Mouse (Mus musculus): ENCODE measurements around the gene Stxbp2. TPM values are rescaled to one million over a fixed set of nuclear protein-coding genes. Genes with fewer than 3 reads are reported as not detected.

Stxbp2 gene
- polyA plus RNA-seq, 1 experiment from 2014 or later, result 106 TPM

DNA sequence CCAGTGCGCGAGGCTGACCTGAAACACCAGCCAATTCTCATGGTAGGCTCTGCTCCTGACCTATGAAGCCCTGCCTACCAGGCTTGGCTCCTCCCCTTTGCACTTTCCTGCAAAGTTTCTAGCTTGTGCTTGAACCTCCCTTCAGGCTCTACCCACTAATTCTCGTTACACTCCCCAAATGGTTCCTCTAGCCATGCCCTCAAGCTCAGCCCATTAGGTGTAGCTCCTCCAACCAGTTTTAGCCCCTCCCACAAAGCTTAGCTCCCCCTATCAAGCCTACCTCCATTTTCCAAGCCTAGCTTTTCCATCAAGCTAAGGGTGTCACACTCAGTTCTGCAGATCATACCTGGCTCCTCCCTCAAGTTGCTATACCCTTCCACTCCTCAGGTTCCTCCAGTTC, 32.7 kb upstream of the Stxbp2 start:
- 72% methylated on average over 3 of the region's 3 CpGs for WGBS
- H3K4me3 ChIP-seq (ENCODE audit: low read depth, low read length), result no peak overlapping the region
- no peak for DNase-seq (ENCODE audit: low spot score)
- no peaks in the 10 kb centered on the region for H3K27me3 ChIP-seq (replicated peaks; ENCODE audit: control insufficient read depth, insufficient read depth, low read length)
- H3K9me3 ChIP-seq (ENCODE audit: control insufficient read depth, low read length), result no peaks in the 10 kb centered on the region
- peaks cover 8% of the 10 kb centered on the region; the same call in 1 of the 2 replicates for H3K36me3 ChIP-seq (ENCODE audit: control insufficient read depth, insufficient read depth, low read length)
- ATAC-seq (replicated peaks; ENCODE audit: low FRiP score, low TSS enrichment, low read depth), result no peak
- no peak overlapping the region for H3K4me2 ChIP-seq (ENCODE audit: low read length)
- no peaks in the 10 kb centered on the region for H3K4me1 ChIP-seq (replicated peaks; ENCODE audit: control insufficient read depth, insufficient read depth, low read length)
- H3K9ac ChIP-seq (ENCODE audit: low read length), result no peak overlapping the region
- no peak overlapping the region for H3K27ac ChIP-seq (ENCODE audit: low read depth)

DNA sequence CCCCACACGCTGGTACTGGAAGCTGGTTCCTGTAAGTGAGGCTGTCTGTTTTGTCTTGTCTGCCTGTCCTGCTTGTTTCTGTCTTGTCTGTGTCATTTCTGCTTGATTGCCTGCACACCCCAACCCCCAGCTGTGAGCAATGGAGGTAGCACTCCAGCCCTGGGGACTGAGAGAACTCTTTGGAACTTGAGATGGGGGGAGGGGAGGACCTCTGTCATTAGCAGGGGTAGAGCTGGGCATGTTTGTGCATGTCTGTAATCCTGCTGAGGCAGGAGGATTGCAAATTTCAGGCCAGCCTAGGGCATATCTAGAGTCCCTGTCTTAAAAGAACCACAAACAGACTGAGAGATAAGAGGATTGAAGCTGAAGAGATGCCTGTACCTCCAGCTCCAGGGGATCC, 31.5 kb upstream of the Stxbp2 start:
- no peaks in the 10 kb centered on the region for H3K4me1 ChIP-seq (replicated peaks; ENCODE audit: control insufficient read depth, insufficient read depth, low read length)
- ATAC-seq (replicated peaks; ENCODE audit: low FRiP score, low TSS enrichment, low read depth) (no peak), DNase-seq (ENCODE audit: low spot score) (no peak)
- H3K4me3 ChIP-seq (ENCODE audit: low read depth, low read length), result no peak overlapping the region
- 75% methylated on average over 1 of the region's 1 CpGs for WGBS
- H3K27me3 ChIP-seq (replicated peaks; ENCODE audit: control insufficient read depth, insufficient read depth, low read length), result no peaks in the 10 kb centered on the region
- no peak overlapping the region for H3K4me2 ChIP-seq (ENCODE audit: low read length)
- no peak overlapping the region for H3K9ac ChIP-seq (ENCODE audit: low read length)
- no peak overlapping the region for H3K27ac ChIP-seq (ENCODE audit: low read depth)
- H3K9me3 ChIP-seq (ENCODE audit: control insufficient read depth, low read length), result no peaks in the 10 kb centered on the region
- H3K36me3 ChIP-seq (ENCODE audit: control insufficient read depth, insufficient read depth, low read length), result peaks cover 13% of the 10 kb centered on the region

DNA sequence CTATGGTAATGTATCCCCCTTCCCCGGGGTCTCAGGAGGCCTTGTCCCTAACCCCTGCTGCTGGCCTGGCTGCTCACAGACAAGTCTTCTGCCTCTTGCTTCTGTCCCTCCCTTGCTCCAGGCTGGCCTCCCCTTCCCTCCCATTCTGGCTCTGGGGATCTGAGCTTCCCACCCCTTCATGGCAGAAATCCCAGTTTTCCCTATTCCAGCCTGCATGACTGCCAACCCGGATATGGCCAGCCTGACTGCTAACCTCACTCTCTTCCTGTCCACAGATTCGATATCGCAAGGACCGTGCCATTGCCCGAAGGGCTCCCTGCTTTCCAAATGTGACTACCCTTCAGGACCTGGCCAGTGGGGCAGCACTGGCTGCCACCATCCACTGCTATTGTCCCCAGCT, 30.4 kb upstream of the Stxbp2 start:
- no peaks in the 10 kb centered on the region for H3K9me3 ChIP-seq (ENCODE audit: control insufficient read depth, low read length)
- H3K4me2 ChIP-seq (ENCODE audit: low read length), result no peak overlapping the region
- H3K27me3 ChIP-seq (replicated peaks; ENCODE audit: control insufficient read depth, insufficient read depth, low read length), result no peaks in the 10 kb centered on the region
- H3K4me1 ChIP-seq (replicated peaks; ENCODE audit: control insufficient read depth, insufficient read depth, low read length), result no peaks in the 10 kb centered on the region
- H3K9ac ChIP-seq (ENCODE audit: low read length), result no peak overlapping the region
- no peak for ATAC-seq (replicated peaks; ENCODE audit: low FRiP score, low TSS enrichment, low read depth)
- H3K4me3 ChIP-seq (ENCODE audit: low read depth, low read length), result no peak overlapping the region
- no peak overlapping the region for H3K27ac ChIP-seq (ENCODE audit: low read depth)
- H3K36me3 ChIP-seq (ENCODE audit: control insufficient read depth, insufficient read depth, low read length), result peaks cover 14% of the 10 kb centered on the region
- no peak for DNase-seq (ENCODE audit: low spot score)
- 86% methylated on average over 6 of the region's 6 CpGs for WGBS

DNA sequence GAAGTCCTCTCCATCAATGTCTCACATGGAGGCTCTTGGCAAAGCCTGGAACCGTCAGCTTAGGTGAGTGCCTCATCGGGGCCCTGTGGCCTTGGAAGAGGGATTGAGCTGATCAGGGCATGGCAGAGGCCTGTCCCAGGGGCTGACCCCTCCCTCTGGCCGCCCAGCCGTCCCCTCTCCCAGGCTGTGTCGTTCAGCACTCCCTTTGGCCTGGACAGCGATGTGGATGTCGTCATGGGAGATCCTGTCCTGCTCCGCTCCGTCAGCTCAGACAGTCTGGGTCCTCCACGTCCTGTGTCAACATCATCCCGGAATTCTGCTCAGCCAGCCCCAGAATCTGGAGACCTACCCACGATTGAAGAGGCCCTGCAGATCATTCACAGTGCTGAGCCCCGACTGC, 27.3 kb upstream of the Stxbp2 start:
- Histone ChIP-seq H3K27ac (ENCODE audit: low read depth) (no peak overlapping the region), H3K36me3 (ENCODE audit: control insufficient read depth, insufficient read depth, low read length) (peaks cover 26% of the 10 kb centered on the region), H3K4me2 (ENCODE audit: low read length) (no peak overlapping the region), H3K9me3 (ENCODE audit: control insufficient read depth, low read length) (no peaks in the 10 kb centered on the region), H3K9ac (ENCODE audit: low read length) (no peak overlapping the region), H3K4me1 (replicated peaks; ENCODE audit: control insufficient read depth, insufficient read depth, low read length) (no peaks in the 10 kb centered on the region), H3K4me3 (ENCODE audit: low read depth, low read length) (no peak overlapping the region), H3K27me3 (replicated peaks; ENCODE audit: control insufficient read depth, insufficient read depth, low read length) (no peaks in the 10 kb centered on the region)
- 70% methylated on average over 13 of the region's 13 CpGs for WGBS
- no peak for DNase-seq (ENCODE audit: low spot score)
- no peak for ATAC-seq (replicated peaks; ENCODE audit: low FRiP score, low TSS enrichment, low read depth)

DNA sequence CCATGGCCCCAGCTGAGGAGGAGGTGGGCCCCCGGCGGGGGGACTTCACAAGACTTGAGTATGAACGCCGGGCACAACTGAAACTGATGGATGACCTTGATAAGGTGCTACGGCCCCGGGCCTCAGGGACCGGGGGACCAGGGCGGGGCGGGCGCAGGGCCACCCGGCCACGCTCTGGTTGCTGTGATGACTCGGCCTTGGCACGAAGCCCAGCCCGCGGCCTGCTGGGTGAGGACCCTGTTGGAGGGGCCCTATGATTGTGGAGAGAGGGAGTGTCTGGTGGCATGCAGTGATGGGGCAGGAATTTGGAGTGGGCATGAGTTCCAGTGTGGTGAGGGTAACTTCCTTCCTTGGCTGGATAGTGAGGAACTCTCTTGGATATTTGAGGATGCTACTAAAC, 24.2 kb upstream of the Stxbp2 start:
- Histone ChIP-seq H3K4me2 (ENCODE audit: low read length) (no peak overlapping the region), H3K27me3 (replicated peaks; ENCODE audit: control insufficient read depth, insufficient read depth, low read length) (no peaks in the 10 kb centered on the region), H3K4me3 (ENCODE audit: low read depth, low read length) (no peak overlapping the region), H3K9me3 (ENCODE audit: control insufficient read depth, low read length) (no peaks in the 10 kb centered on the region), H3K4me1 (replicated peaks; ENCODE audit: control insufficient read depth, insufficient read depth, low read length) (no peaks in the 10 kb centered on the region), H3K27ac (ENCODE audit: low read depth) (no peak overlapping the region), H3K36me3 (ENCODE audit: control insufficient read depth, insufficient read depth, low read length) (peaks cover 49% of the 10 kb centered on the region), H3K9ac (ENCODE audit: low read length) (no peak overlapping the region)
- ATAC-seq (replicated peaks; ENCODE audit: low FRiP score, low TSS enrichment, low read depth) (no peak), DNase-seq (ENCODE audit: low spot score) (no peak)
- 78% methylated on average over 16 of the region's 16 CpGs for WGBS

DNA sequence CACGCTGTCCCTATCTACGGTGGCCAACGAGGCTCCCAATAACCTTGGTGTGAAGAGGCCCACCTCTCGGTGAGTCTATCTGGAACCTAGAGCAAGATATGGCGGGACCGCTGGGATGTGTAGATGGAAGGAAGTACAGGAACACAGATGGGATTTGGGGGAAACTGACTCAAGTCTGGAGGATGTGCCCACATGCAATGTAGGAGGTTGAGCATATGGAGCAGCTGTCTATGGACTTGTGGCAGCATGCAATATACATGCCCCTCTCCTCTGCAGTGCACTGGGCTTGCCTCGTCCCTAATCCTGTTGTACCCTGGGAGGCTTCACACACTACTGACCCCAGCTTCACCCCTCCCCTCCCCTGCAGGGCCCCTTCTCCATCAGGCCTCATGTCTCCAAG, 22.9 kb upstream of the Stxbp2 start:
- ATAC-seq (replicated peaks; ENCODE audit: low FRiP score, low TSS enrichment, low read depth) (no peak), DNase-seq (ENCODE audit: low spot score) (no peak)
- Histone ChIP-seq H3K9ac (ENCODE audit: low read length) (no peak overlapping the region), H3K4me1 (replicated peaks; ENCODE audit: control insufficient read depth, insufficient read depth, low read length) (no peaks in the 10 kb centered on the region), H3K27ac (ENCODE audit: low read depth) (no peak overlapping the region), H3K36me3 (ENCODE audit: control insufficient read depth, insufficient read depth, low read length) (peaks cover 62% of the 10 kb centered on the region), H3K9me3 (ENCODE audit: control insufficient read depth, low read length) (no peaks in the 10 kb centered on the region), H3K27me3 (replicated peaks; ENCODE audit: control insufficient read depth, insufficient read depth, low read length) (no peaks in the 10 kb centered on the region), H3K4me3 (ENCODE audit: low read depth, low read length) (no peak overlapping the region), H3K4me2 (ENCODE audit: low read length) (no peak overlapping the region)
- WGBS, result 93% methylated on average over 7 of the region's 7 CpGs

DNA sequence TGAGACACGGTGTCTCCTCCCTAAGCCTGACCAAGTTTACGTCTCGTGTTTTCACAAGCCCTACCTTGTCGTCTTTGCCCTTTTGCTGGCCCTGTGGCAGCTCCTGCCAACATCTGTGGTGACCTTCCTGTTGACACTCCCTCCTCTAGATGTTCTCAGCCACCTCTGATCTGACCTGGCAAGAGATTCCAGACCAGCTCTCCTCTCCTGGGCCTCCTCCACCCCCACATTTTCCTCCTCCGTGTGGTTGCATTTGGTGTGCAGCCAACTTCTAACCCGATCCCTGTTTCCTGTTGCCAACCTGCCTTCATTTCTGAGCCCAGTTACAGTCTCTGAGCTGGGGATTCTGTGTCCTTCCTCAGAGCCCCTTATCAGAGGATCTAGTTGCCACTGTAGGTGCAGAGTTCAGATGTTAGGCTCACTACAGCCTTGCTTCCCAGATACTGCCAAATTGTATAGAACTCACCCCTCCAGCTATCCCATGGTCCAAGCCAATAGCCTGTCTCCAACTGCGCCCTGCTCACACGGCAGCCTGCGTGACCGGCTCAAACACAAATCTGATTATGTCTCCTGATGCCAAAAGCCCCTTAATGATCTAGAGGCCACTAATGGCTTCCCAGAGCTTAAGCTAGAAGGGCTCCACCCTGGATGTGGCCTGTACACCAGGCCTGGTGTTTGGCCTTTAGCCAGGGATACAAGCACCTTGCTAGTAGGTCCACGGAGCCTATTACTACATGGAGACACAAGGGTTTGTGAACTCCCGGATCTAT, 21.5 kb upstream of the Stxbp2 start:
- no peak overlapping the region for H3K4me2 ChIP-seq (ENCODE audit: low read length)
- no peak for ATAC-seq (replicated peaks; ENCODE audit: low FRiP score, low TSS enrichment, low read depth)
- no peak for DNase-seq (ENCODE audit: low spot score)
- H3K4me3 ChIP-seq (ENCODE audit: low read depth, low read length), result no peak overlapping the region
- H3K9me3 ChIP-seq (ENCODE audit: control insufficient read depth, low read length), result no peaks in the 10 kb centered on the region
- peaks cover 71% of the 10 kb centered on the region for H3K36me3 ChIP-seq (ENCODE audit: control insufficient read depth, insufficient read depth, low read length)
- no peaks in the 10 kb centered on the region for H3K27me3 ChIP-seq (replicated peaks; ENCODE audit: control insufficient read depth, insufficient read depth, low read length)
- no peaks in the 10 kb centered on the region for H3K4me1 ChIP-seq (replicated peaks; ENCODE audit: control insufficient read depth, insufficient read depth, low read length)
- H3K27ac ChIP-seq (ENCODE audit: low read depth), result no peak overlapping the region
- 78% methylated on average over 12 of the region's 12 CpGs for WGBS
- no peak overlapping the region for H3K9ac ChIP-seq (ENCODE audit: low read length)

DNA sequence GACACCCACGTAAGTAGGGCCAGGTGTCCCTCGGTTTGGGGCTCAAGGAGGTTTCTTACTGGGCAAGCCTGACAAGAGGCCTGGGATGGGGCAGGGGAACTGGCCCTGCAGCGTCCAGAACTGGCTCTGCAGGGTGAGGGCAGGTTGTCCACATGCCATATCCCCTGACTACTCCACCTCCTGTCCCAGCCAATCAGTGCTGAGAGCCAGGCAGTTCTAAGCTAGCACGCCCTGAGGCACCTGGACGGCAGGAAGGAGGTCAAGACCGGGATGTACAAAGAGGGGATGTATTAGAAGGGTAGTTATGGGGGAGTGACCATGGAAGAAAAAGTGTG, 21.0 kb upstream of the Stxbp2 start:
- H3K27ac ChIP-seq (ENCODE audit: low read depth), result no peak overlapping the region
- peaks cover 75% of the 10 kb centered on the region for H3K36me3 ChIP-seq (ENCODE audit: control insufficient read depth, insufficient read depth, low read length)
- 76% methylated on average over 6 of the region's 6 CpGs for whole genome bisulfite sequencing
- no peaks in the 10 kb centered on the region for H3K27me3 ChIP-seq (replicated peaks; ENCODE audit: control insufficient read depth, insufficient read depth, low read length)
- H3K9me3 ChIP-seq (ENCODE audit: control insufficient read depth, low read length), result no peaks in the 10 kb centered on the region
- no peaks in the 10 kb centered on the region for H3K4me1 ChIP-seq (replicated peaks; ENCODE audit: control insufficient read depth, insufficient read depth, low read length)
- no peak overlapping the region for H3K4me3 ChIP-seq (ENCODE audit: low read depth, low read length)
- H3K9ac ChIP-seq (ENCODE audit: low read length), result no peak overlapping the region
- H3K4me2 ChIP-seq (ENCODE audit: low read length), result no peak overlapping the region
- no peak for DNase-seq (ENCODE audit: low spot score)
- ATAC-seq (replicated peaks; ENCODE audit: low FRiP score, low TSS enrichment, low read depth), result no peak
